Mouse (Mus musculus) thymus, adult 2 months (tissue): ENCODE data around the gene Tap1.

ENCODE experiments used
- CTCF ChIP-seq: fragments of 200-500 bp; IDR thresholded peaks from 2 replicates; pipeline ENCODE4 v1.5.1; 2012; ENCODE audit warnings: mild to moderate bottlenecking, control low read depth, low read length, moderate library complexity, borderline replicate concordance; ENCODE audit not compliant: control insufficient read depth, poor library complexity, insufficient read depth; ENCODE audit errors: extremely low read depth
- POLR2A ChIP-seq: fragments of 200-500 bp; IDR thresholded peaks from 2 replicates; pipeline ENCODE4 v1.6.1; 2012; ENCODE audit warnings: mild to moderate bottlenecking, low read length, control low read depth, moderate library complexity; ENCODE audit not compliant: control insufficient read depth, poor library complexity, insufficient read depth; ENCODE audit errors: extremely low read depth

DNA sequence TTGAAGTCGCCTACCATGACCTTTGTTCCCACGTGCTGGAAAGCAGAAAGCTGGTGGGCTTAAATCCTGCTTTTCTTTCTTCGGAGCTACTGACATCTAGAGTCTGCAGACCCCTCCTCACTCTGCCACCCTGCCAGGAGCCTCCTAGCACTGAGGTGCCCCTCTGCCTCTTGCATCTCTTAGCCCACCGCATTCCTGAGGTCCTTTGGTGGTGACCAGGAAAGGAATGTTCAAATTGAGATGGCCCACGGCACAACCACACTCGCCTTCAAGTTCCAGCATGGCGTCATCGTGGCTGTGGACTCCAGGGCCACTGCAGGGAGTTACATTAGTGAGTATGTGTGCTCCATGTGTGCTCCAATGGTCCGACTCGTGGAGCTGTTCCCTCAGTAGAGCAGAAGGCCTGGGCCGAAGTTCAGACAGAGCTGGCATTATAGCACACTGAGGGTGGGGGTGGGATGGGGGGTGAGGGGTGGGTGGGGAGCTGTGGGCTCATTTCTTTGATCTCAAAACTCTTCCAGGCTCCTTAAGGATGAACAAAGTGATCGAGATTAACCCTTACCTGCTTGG lies 11.8 kb downstream of the Tap1 start:
- TF ChIP-seq CTCF = no peak
- TF ChIP-seq POLR2A = no peak
